Mouse (Mus musculus): ENCODE measurements at regions not wholly inside any gene's neighbourhood (a gene's known extent, or its start where the extent isn't known, plus 50 kb on each side); places are given as distances from the start of the nearest gene placed in this dataset.
A peak's percentile ranks its signal among the peaks of the same experiment; 100 is the strongest.

DNA sequence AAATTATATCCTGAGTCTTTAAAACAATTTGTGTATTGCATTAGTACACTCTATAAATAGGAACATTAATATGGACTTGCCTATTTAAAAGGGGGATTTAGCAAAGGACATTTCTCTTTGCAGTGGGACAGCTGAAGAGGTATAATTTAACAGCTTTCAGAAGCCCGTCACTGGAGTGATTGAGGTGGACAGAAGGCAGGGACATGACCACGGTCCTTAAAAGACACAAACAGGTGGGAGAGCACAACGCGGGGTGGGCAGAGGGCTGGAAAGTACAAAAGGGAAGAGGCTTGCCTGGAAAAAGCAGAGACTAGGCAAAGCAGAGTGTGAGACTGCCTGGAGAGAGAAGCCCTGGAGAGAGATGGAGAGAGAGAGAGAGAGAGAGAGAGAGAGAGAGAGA lies 51.9 kb upstream of the Pkhd1 start:
- DNase-seq (ENCODE audit: extremely low read depth, insufficient read length, low spot score): no peak

DNA sequence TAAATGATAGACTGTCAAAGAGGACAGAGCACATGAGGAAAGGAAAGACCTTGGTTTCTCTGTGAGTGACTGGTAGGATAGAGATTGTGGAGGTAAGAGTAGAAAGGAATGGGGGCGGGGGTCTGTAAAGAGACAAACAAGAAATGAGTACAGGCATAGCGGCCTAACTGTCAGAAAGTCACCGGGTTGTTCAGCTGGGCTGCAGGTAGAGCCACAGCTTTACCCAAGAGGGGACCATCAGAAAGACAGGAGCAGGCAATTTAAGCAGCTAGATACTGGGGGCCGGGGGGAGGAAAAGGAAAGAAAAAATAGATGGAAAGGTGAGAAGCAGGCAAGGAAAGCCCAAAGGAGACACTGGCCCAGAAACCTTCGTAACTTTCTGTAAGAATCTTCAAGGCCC lies 52.6 kb upstream of the Pkhd1 start:
- no peak for DNase-seq (ENCODE audit: extremely low read depth, insufficient read length, low spot score)

GRCm38 (mm10) chr1:20670906-20671768 lies 53.3 kb upstream of the Pkhd1 start:
- DNase-seq (ENCODE audit: extremely low read depth, insufficient read length, low spot score): no peak

- DNase-seq (ENCODE audit: extremely low read depth, insufficient read length, low spot score): no peak
Observed at GRCm38 (mm10) chr1:20671769-20672150, 53.9 kb upstream of the Pkhd1 start.

DNA sequence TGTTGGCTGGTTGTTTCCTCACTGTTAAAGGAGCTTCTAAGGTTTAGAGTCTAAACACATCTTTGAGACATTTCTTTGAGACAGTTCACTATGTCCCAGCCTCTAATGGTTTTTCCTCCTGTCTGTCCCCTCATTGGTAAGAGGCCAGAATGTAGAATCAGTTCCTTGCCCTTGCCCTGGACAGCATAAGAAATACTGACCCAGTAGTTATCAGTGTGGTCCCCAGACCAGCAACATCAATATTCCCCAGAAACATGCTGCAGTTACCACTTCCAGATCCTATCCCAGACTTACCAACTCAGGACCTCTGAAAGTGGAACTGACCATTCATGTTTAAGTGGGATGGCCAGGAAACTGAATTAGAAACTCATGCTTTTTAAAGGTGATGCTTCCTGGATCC lies 54.4 kb upstream of the Pkhd1 start:
- DNase-seq (ENCODE audit: extremely low read depth, insufficient read length, low spot score): no peak

DNA sequence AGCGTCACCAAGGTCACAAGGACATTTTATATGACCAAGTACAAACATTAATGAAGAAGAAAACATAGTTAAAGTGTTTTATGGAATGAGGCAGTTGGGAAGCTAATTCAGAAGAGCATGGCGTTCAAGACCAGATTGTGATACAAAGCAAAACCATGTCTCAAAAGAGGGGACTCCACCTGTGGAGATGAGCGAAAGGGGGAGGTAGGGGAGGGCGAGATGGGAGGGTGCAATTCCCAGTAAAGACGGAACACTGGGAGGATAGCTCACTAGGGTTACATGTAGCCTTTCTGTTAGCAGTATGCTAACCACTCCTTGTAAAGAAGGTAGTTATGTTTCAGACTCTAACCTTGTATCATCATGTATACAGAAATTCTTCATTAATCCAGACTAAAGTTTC lies 55.1 kb upstream of the Pkhd1 start:
- no peak for DNase-seq (ENCODE audit: extremely low read depth, insufficient read length, low spot score)

DNA sequence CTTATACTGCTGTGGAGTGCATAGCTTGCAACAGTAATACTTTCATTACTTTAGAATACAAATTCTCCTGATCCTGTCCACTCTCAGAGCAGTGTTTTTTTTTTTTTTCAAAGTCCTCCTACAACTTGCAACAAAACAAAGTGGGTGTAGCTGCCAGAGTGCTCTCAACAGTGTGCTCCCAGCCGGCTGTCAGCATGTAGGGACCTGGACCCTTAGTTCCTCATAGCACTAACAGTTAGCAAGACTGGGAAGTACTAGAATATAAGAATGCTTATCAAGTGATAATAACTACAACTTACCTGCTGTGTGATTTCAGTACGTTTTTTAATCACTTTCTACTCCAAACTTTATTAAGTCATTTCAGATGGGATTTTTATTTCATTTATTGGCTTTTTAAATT lies 55.5 kb upstream of the Pkhd1 start:
- DNase-seq (ENCODE audit: extremely low read depth, insufficient read length, low spot score): no peak

DNA sequence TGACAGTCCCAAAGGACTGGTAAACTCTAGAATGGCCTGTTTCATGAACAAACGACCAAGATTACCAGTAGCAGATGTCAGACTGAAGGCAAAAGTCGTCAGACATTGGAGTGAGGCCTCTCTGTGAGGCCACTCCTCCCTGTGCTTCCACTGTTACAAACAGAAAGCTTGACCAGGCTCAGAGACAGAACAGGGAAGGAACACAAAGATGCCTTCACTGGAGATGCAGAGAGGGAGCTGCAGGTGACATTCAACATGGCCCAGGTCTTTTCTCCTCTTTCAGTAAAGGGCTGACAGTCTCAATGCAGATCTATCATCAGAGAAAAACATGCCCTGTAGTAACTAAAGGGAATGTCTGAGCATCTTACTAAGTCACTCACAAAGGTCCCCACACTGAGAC lies 56.1 kb upstream of the Il17a start:
- no peak for DNase-seq (ENCODE audit: extremely low read depth, insufficient read length, low spot score)

DNA sequence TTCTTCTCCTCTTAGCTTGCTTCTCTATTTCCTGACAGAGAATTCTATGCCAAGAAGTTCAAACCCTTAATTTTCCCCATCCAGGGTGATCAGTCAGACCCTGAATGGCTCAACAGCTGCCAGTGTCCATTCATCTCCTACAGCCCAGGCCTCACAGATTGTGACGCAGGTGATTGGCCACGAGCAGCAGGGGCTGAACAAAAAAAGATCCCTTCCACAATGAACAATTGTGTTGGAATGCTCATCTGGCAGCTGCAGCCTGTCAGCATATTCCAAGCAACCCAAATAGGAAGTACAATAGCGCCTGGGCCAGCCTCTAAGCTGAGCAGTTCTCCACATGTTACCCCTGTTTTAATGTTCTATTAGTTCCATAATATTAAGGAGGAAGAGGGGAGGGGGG lies 52.7 kb upstream of the Il17a start:
- peak; percentile 66 for DNase-seq (ENCODE audit: extremely low read depth, insufficient read length, low spot score)

DNA sequence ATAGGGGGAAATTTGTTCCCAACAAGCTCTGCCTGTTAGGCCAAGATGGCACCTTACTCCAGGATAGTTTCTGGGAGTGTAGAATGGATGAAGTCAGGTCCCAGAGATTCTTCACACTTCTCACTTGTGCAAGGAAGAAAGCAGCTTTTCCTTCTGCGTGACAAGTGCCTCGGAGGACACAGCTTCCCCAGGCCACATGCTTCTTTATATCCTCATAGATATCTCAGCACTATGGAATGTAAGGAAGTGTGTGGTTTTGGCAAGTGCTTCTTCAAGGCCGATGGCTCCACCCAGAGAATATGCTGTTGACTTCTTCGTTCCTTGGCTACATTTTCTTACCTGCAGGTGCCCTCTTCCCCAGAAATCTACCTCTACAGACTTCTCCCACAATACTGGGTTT lies 51.9 kb upstream of the Il17a start:
- peak; percentile 47 for DNase-seq (ENCODE audit: extremely low read depth, insufficient read length, low spot score)

DNA sequence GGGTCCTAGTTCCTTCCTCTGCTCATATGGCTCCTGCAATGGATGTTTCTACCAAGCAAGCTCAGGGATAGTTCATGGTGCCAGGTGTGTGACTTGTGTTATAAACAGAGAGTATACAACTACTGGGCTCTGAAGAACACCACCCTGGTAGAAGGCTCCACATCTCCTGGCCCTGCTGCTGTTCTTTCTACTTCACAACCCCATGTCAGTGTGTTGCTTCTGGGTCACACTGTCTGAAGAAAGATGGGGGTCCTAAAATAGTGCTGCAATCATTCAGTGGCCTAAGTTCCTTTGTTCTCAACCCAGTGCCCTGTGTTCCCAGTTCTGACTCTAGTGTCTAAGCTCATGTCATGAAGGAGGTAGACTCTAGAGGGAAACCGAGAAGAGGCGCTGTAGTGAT lies 51.4 kb upstream of the Il17a start:
- no peak for DNase-seq (ENCODE audit: extremely low read depth, insufficient read length, low spot score)

- DNase-seq (ENCODE audit: extremely low read depth, insufficient read length, low spot score): no peak
Observed at GRCm38 (mm10) chr1:20679744-20680341, 50.9 kb upstream of the Il17a start.

DNA sequence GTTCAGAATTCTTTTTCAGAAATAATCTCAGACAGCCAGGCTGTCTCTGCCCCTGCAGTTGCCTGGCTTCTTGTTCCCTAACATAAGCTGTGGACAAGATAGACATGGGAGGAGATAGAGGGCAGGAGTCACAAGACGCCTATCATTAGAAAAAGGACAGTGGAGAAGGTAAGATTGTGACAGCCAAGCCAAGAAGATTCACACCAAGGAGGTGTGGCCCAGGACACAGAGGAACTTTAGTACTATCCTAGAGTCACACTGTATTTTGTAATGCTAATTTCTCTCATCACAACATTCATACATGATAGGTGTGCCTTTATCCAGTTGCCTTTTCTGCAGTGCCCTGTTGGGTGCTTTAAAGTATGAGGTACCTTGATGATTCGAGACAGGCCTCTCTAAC lies 50.2 kb upstream of the Il17a start:
- no peak for DNase-seq (ENCODE audit: extremely low read depth, insufficient read length, low spot score)
